Mouse (Mus musculus): ENCODE results near the gene Ctdsp2. TPM values are rescaled to one million over a fixed set of nuclear protein-coding genes. Genes with fewer than 3 reads are reported as not detected.
A peak's percentile ranks its signal among the peaks of the same experiment; 100 is the strongest.

The Ctdsp2 gene
- polyA plus RNA-seq, 1 experiment from 2014 or later: 10.7 TPM

DNA sequence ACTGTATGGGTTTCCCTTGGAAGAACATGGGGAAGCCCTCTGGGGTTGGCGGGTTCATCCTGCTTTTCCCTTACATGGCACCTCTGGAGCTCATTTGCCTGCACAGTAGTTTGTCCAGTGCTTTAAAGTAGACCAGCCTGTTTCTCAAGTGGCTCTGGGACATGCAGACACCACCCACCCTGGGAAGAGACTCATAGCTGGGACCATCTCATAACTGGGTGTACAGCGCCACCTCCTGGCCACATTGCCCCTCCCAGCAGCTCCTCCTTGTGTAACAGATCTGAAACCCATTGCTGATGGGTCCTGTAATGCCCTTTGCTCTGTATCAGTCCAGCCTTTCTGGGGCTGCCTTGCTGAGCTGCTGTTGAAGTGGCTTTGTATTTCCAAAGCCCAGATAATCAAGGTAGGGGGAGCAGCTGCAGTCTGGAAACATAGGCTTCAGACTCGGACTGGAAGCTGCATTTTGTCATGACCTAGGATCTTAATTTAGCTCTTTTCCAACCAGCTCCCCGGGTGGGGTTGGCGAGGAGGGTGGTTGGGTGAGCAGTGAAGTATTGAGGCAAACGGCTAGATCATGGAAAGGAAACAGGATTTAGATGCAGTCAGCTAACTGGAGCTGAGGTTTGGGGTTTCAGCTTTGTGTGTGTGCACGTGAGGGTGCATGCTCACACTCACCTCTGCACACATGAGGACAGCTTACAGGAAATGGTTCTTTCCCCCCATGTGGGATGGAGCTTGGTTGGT lies 12.0 kb downstream of the Ctdsp2 start:
- TF ChIP-seq EP300 (IDR thresholded peaks at IDR 0.05; ENCODE audit: low read depth) (no peak), CTCF (IDR thresholded peaks at IDR 0.05; ENCODE audit: low read depth) (peak; percentile 95)
- Histone ChIP-seq H3K27me3 (ENCODE audit: insufficient read depth, low read length) (no peaks in the 10 kb centered on the region), H3K27ac (ENCODE audit: low read depth) (no peak overlapping the region), H3K9ac (replicated peaks) (no peak overlapping the region), H3K4me2 (ENCODE audit: low read depth, low read length) (no peak overlapping the region), H3K9me3 (ENCODE audit: low read length) (no peaks in the 10 kb centered on the region), H3K4me3 (ENCODE audit: low read depth, low read length) (no peak overlapping the region), H3K4me1 (ENCODE audit: insufficient read depth) (peaks cover 33% of the 10 kb centered on the region), H3K36me3 (replicated peaks; ENCODE audit: insufficient read depth, low read length) (peaks cover 38% of the 10 kb centered on the region)
- 56% methylated on average over 7 of the region's 7 CpGs for WGBS (ENCODE audit: insufficient replicate concordance)
- DNase-seq: peak; percentile 91
- ATAC-seq: peak; percentile 73

DNA sequence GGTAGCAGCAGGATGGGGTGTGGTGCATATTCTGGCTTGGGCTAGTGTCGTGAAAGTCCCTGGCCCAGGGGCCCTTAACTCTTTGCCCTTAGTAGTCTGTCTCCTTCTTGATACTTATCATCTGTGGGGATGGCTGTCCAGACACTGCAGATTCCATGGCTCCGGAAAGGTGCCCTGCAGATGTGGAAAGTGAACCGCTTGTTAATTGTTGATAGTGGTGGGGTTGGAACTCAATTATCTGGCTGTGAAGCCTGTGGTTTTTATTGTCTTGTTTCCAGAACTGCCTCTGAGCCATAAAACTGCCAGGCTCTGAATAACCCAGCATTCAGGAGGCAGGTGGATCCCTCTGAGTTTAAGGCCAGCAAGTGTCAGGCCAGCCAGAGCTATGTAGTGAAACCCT lies 13.2 kb downstream of the Ctdsp2 start:
- no peak for DNase-seq
- 79% methylated on average over 3 of the region's 3 CpGs for WGBS (ENCODE audit: insufficient replicate concordance)
- peaks cover 22% of the 10 kb centered on the region for H3K4me1 ChIP-seq (ENCODE audit: insufficient read depth)
- no peak for ATAC-seq
- H3K36me3 ChIP-seq (replicated peaks; ENCODE audit: insufficient read depth, low read length): peaks cover 45% of the 10 kb centered on the region
- no peak overlapping the region for H3K4me2 ChIP-seq (ENCODE audit: low read depth, low read length)
- no peaks in the 10 kb centered on the region for H3K9me3 ChIP-seq (ENCODE audit: low read length)
- TF ChIP-seq EP300 (IDR thresholded peaks at IDR 0.05; ENCODE audit: low read depth) (no peak), CTCF (IDR thresholded peaks at IDR 0.05; ENCODE audit: low read depth) (no peak)
- H3K27ac ChIP-seq (ENCODE audit: low read depth): no peak overlapping the region
- H3K4me3 ChIP-seq (ENCODE audit: low read depth, low read length): no peak overlapping the region
- H3K9ac ChIP-seq (replicated peaks): no peak overlapping the region
- H3K27me3 ChIP-seq (ENCODE audit: insufficient read depth, low read length): no peaks in the 10 kb centered on the region

DNA sequence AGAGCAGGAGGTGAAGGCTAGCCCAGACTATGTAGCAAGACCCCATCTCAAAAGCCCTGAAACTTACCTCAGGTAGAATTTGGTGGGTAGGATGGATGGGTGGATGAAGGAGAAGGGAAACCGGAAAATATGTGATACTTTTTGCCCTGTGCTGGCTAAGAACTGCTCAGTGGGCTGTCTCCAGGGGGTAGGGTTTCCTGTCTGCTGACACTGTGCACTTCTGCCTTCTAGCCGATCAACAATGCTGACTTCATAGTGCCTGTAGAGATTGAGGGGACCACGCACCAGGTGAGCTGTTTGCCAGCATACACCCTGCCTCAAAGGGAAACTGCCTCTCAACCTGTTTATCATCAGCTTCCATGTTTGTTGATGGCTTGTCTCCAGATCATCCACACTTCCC lies 15.1 kb downstream of the Ctdsp2 start:
- 58% methylated on average over 3 of the region's 3 CpGs for WGBS (ENCODE audit: insufficient replicate concordance)
- DNase-seq (no peak), ATAC-seq (no peak)
- no peak overlapping the region for H3K4me3 ChIP-seq (ENCODE audit: low read depth, low read length)
- no peak overlapping the region for H3K9ac ChIP-seq (replicated peaks)
- H3K9me3 ChIP-seq (ENCODE audit: low read length): no peaks in the 10 kb centered on the region
- H3K36me3 ChIP-seq (replicated peaks; ENCODE audit: insufficient read depth, low read length): peaks cover 59% of the 10 kb centered on the region
- H3K27me3 ChIP-seq (ENCODE audit: insufficient read depth, low read length): no peaks in the 10 kb centered on the region
- H3K4me1 ChIP-seq (ENCODE audit: insufficient read depth): peaks cover 6% of the 10 kb centered on the region
- no peak overlapping the region for H3K27ac ChIP-seq (ENCODE audit: low read depth)
- no peak overlapping the region for H3K4me2 ChIP-seq (ENCODE audit: low read depth, low read length)
- TF ChIP-seq CTCF (IDR thresholded peaks at IDR 0.05; ENCODE audit: low read depth) (no peak), EP300 (IDR thresholded peaks at IDR 0.05; ENCODE audit: low read depth) (no peak)

DNA sequence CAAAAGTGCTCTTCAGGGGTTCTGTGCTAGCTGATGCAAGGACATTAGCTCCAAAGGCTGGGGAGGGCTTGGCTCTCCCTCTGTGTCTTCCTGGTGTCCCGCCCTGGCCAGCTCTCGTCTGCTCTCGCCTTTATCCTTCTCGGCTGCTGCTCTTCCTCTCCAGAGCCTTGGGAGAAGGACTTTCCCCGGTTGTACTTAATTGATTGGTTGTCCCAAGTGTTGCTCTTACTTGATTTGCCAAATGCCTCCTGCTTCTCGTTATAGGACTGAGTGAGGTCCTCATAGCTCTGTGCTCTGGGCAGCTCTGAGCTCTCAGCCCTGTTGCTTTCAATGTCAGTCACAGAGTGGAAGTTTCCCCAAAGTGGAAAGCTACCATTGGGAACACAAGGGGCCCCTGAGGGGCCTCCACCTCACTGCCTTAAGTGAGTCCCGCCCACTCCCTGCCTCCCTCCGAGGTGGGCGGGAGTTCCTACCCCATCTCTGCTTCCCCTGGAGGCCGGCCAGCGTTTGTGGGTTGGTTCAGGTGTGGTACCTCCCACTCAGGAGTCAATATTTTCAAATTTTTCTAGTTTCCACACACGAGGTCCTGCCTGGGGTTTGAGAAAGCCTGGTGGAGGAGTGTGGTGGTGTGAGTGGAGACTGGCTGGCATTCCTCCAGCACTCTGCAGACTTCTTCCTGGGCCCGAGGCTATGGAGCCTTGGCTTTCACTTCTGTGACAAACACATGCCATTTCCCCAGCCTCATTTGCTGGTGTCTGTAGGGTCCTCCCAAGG lies 19.0 kb downstream of the Ctdsp2 start:
- Histone ChIP-seq H3K27ac (ENCODE audit: low read depth) (no peak overlapping the region), H3K9ac (replicated peaks) (no peak overlapping the region), H3K36me3 (replicated peaks; ENCODE audit: insufficient read depth, low read length) (peaks cover 52% of the 10 kb centered on the region), H3K27me3 (ENCODE audit: insufficient read depth, low read length) (no peaks in the 10 kb centered on the region), H3K9me3 (ENCODE audit: low read length) (no peaks in the 10 kb centered on the region), H3K4me1 (ENCODE audit: insufficient read depth) (no peaks in the 10 kb centered on the region), H3K4me2 (ENCODE audit: low read depth, low read length) (no peak overlapping the region), H3K4me3 (ENCODE audit: low read depth, low read length) (no peak overlapping the region)
- TF ChIP-seq CTCF (IDR thresholded peaks at IDR 0.05; ENCODE audit: low read depth) (no peak), EP300 (IDR thresholded peaks at IDR 0.05; ENCODE audit: low read depth) (no peak)
- DNase-seq: no peak
- 62% methylated on average over 13 of the region's 13 CpGs for WGBS (ENCODE audit: insufficient replicate concordance)
- ATAC-seq: no peak

DNA sequence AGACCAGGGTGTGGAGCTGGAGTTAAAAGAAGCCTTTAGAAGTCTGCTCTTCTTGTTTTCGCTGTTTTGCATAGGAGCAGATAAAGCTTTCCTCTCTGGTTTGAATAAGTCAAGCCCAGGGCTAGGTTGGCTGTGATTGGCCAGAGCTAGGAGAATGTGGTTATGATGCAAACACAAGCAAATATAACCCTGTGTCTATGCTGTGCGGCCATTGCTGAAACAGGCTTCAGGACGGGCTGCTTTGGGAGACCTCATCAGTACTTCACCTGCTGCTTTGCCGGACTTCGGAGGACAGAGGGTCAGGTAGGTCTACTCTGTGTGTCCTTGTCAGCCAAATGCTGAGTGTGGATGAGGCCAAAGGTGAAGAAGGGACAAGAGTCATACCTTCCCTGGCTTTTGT lies 22.0 kb downstream of the Ctdsp2 start, which contains the start of gene Avil:
Gene Avil (plus strand): TSS at position 181 of the 400 bp plus-strand sequence.
- WGBS (ENCODE audit: insufficient replicate concordance): 66% methylated on average over 5 of the region's 5 CpGs
- DNase-seq (no peak), ATAC-seq (peak; percentile 62)
- no peak within 1 kb of the TSS for H3K4me3 ChIP-seq (ENCODE audit: low read depth, low read length)
- H3K9ac ChIP-seq (replicated peaks): no peak within 1 kb of the TSS
- H3K27ac ChIP-seq (ENCODE audit: low read depth): no peak within 1 kb of the TSS
- H3K36me3 ChIP-seq (replicated peaks; ENCODE audit: insufficient read depth, low read length): peaks cover 23% of the 10 kb centered on the region
- no peaks in the 10 kb centered on the region for H3K4me1 ChIP-seq (ENCODE audit: insufficient read depth)
- no peak for TF ChIP-seq CTCF (IDR thresholded peaks at IDR 0.05; ENCODE audit: low read depth)
- TF ChIP-seq EP300 (IDR thresholded peaks at IDR 0.05; ENCODE audit: low read depth): no peak
- H3K4me2 ChIP-seq (ENCODE audit: low read depth, low read length): no peak within 1 kb of the TSS
- H3K27me3 ChIP-seq (ENCODE audit: insufficient read depth, low read length): no peaks in the 10 kb centered on the region
- no peaks in the 10 kb centered on the region for H3K9me3 ChIP-seq (ENCODE audit: low read length)

DNA sequence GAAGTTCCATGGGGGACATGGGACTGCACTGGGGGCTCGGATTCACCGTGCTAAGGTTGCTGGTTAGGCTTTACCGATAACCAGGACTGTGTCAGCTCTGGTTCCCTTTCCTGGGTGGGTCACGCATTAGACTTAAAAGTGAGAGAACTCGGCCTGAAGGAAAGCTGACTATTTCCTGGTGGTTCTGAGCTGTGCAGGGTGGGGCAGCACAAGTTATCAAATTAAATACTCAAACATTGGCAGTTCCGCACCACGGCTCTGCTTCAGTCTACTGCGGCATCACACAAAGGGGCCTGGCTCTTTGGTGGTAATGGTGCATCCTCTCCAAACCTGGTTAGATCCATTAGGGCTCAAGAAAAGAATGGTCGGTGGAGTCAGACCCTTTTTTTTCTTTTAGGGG lies 22.8 kb downstream of the Ctdsp2 start:
- Histone ChIP-seq H3K9ac (replicated peaks) (no peak overlapping the region), H3K9me3 (ENCODE audit: low read length) (no peaks in the 10 kb centered on the region), H3K36me3 (replicated peaks; ENCODE audit: insufficient read depth, low read length) (peaks cover 17% of the 10 kb centered on the region), H3K4me3 (ENCODE audit: low read depth, low read length) (no peak overlapping the region), H3K27ac (ENCODE audit: low read depth) (no peak overlapping the region), H3K27me3 (ENCODE audit: insufficient read depth, low read length) (no peaks in the 10 kb centered on the region), H3K4me1 (ENCODE audit: insufficient read depth) (no peaks in the 10 kb centered on the region), H3K4me2 (ENCODE audit: low read depth, low read length) (no peak overlapping the region)
- ATAC-seq (no peak), DNase-seq (no peak)
- no peak for TF ChIP-seq EP300 (IDR thresholded peaks at IDR 0.05; ENCODE audit: low read depth)
- 74% methylated on average over 9 of the region's 9 CpGs for WGBS (ENCODE audit: insufficient replicate concordance)
